Mouse (Mus musculus): ENCODE measurements at regions not wholly inside any gene's neighbourhood (a gene's known extent, or its start where the extent isn't known, plus 50 kb on each side); places are given as distances from the start of the nearest gene placed in this dataset.

- DNase-seq (ENCODE audit: low spot score in 2 of 2): no peak
- intact Hi-C loops (cut with DNase I): loop anchor here (10.0 kb wide), 1 partner anchor 241 kb away; the partner anchor contains the start of gene Drd1
Observed at GRCm38 (mm10) chr13:53814088-53814487, 241.4 kb downstream of the Drd1 start.

GRCm38 (mm10) chr13:53811862-53812261 lies 243.6 kb downstream of the Drd1 start:
- intact Hi-C loops (cut with DNase I): loop anchor here (10.0 kb wide), 1 partner anchor 243 kb away; the partner anchor contains the start of gene Drd1

GRCm38 (mm10) chr13:53811151-53811550 lies 244.4 kb downstream of the Drd1 start:
- DNase-seq (ENCODE audit: low spot score in 2 of 2): peak in 1 of 2 experiments; percentile 21
- intact Hi-C loops (cut with DNase I): loop anchor here (10.0 kb wide), 1 partner anchor 244 kb away; the partner anchor contains the start of gene Drd1

More at GRCm38 (mm10) chr13:53811862-53812261, 243.6 kb downstream of the Drd1 start:
- DNase-seq (ENCODE audit: low spot score in 2 of 2): peak in 1 of 2 experiments; percentile 33

- intact Hi-C loops (cut with DNase I): no loop called here
- no peak for DNase-seq (ENCODE audit: low spot score in 2 of 2)
Observed at GRCm38 (mm10) chr13:53807791-53808525, 247.5 kb downstream of the Drd1 start.

- intact Hi-C loops (cut with DNase I): no loop called here
- no peak for DNase-seq (ENCODE audit: low spot score in 2 of 2)
Observed at GRCm38 (mm10) chr13:53805872-53806271, 249.6 kb downstream of the Drd1 start.

- DNase-seq (ENCODE audit: low spot score in 2 of 2): no peak
- intact Hi-C loops (cut with DNase I): no loop called here
Observed at GRCm38 (mm10) chr13:53800978-53801377, 254.5 kb downstream of the Drd1 start.

GRCm38 (mm10) chr13:53788809-53789208 lies 266.7 kb downstream of the Drd1 start:
- DNase-seq (ENCODE audit: low spot score in 2 of 2): no peak
- intact Hi-C loops (cut with DNase I): loop anchor here (10.0 kb wide), 1 partner anchor 196 kb away; no protein-coding TSS in a partner anchor

GRCm38 (mm10) chr13:53783492-53783891 lies 272.0 kb downstream of the Drd1 start:
- intact Hi-C loops (cut with DNase I): loop anchor here (2.0 to 10.0 kb wide), 2 partner anchors 201 to 279 kb away; no protein-coding TSS in a partner anchor
- peak; percentile 67 to 82 for DNase-seq (ENCODE audit: low spot score in 2 of 2)

GRCm38 (mm10) chr13:53779150-53779549 lies 276.4 kb downstream of the Drd1 start:
- peak in 1 of 2 experiments; percentile 33 for DNase-seq (ENCODE audit: low spot score in 2 of 2)
- intact Hi-C loops (cut with DNase I): no loop called here

- no peak for DNase-seq (ENCODE audit: low spot score in 2 of 2)
- intact Hi-C loops (cut with DNase I): no loop called here
Observed at GRCm38 (mm10) chr13:53776421-53776820, 279.1 kb downstream of the Drd1 start.

GRCm38 (mm10) chr13:53775687-53776086 lies 279.8 kb downstream of the Drd1 start:
- intact Hi-C loops (cut with DNase I): no loop called here
- no peak for DNase-seq (ENCODE audit: low spot score in 2 of 2)

GRCm38 (mm10) chr13:53764613-53765243 lies 290.8 kb downstream of the Drd1 start:
- intact Hi-C loops (cut with DNase I): loop anchor here (2.0 to 10.0 kb wide), 4 partner anchors 77 to 322 kb away; no protein-coding TSS in a partner anchor

GRCm38 (mm10) chr13:53757576-53758237 lies 284.8 kb upstream of the Msx2 start:
- DNase-seq (ENCODE audit: low spot score in 2 of 2): no peak
- intact Hi-C loops (cut with DNase I): no loop called here

More at GRCm38 (mm10) chr13:53764613-53765243, 290.8 kb downstream of the Drd1 start:
- peak; percentile 47 to 68 for DNase-seq (ENCODE audit: low spot score in 2 of 2)

GRCm38 (mm10) chr13:53756970-53757530 lies 284.2 kb upstream of the Msx2 start:
- no peak for DNase-seq (ENCODE audit: low spot score in 2 of 2)

GRCm38 (mm10) chr13:53755046-53755615 lies 282.3 kb upstream of the Msx2 start:
- intact Hi-C loops (cut with DNase I): no loop called here

More at GRCm38 (mm10) chr13:53756970-53757530, 284.2 kb upstream of the Msx2 start:
- intact Hi-C loops (cut with DNase I): no loop called here

GRCm38 (mm10) chr13:53753049-53753448 lies 280.2 kb upstream of the Msx2 start:
- intact Hi-C loops (cut with DNase I): no loop called here

More at GRCm38 (mm10) chr13:53755046-53755615, 282.3 kb upstream of the Msx2 start:
- no peak for DNase-seq (ENCODE audit: low spot score in 2 of 2)

GRCm38 (mm10) chr13:53740981-53741380 lies 268.1 kb upstream of the Msx2 start:
- intact Hi-C loops (cut with DNase I): no loop called here
- DNase-seq (ENCODE audit: low spot score in 2 of 2): no peak

More at GRCm38 (mm10) chr13:53753049-53753448, 280.2 kb upstream of the Msx2 start:
- no peak for DNase-seq (ENCODE audit: low spot score in 2 of 2)

- no peak for DNase-seq (ENCODE audit: low spot score in 2 of 2)
- intact Hi-C loops (cut with DNase I): no loop called here
Observed at GRCm38 (mm10) chr13:53739127-53739526, 266.3 kb upstream of the Msx2 start.

GRCm38 (mm10) chr13:53734944-53735343 lies 262.1 kb upstream of the Msx2 start:
- intact Hi-C loops (cut with DNase I): no loop called here
- DNase-seq (ENCODE audit: low spot score in 2 of 2): no peak

All from left cerebral cortex, postnatal 36 days (tissue).